Mouse (Mus musculus): ENCODE results near the gene Ip6k3.
A peak's percentile ranks its signal among the peaks of the same experiment; 100 is the strongest.

Ip6k3 gene

DNA sequence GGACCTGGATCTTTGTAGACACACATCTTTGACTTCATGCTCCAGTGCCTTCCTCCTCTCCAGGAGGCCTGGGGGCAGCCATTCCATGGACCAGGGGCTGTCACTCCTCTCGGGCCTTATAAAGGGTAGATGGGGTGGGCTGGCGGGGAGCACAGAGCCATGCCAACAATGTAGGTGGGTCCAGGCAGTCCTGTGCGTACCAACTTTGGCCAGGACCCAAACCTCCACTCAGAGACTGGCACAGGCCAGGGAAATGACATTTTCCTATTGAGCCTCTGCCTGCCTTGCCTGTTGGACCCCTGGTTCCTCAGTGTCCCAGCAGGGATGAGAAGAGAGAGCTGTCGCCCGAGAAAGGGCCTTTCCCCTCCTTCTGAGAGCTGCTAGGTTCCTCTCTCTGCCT is 14.8 kb upstream of the Ip6k3 start:
- no peak for DNase-seq (ENCODE audit: low read depth, low spot score)

DNA sequence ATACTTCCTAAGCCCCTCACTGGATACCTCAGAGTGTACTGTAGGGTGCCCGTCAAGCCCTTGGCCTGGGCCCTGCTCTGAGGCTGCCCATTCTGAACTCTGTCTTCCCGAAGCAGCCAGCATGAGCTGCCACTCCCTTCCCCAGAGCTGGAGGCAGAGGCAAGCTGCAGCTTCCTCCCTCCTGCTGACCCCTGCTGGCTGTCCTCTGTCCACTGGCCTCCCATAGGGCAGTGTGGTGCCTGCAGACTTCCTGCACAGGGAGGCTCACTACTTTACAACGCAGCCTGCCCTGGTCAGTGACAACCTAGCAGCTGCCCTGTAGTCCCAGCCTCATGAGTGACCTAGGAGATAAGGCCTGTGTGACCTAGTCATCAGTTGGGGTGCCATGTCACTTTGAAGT is 14.1 kb upstream of the Ip6k3 start:
- DNase-seq (ENCODE audit: low read depth, low spot score), result no peak

DNA sequence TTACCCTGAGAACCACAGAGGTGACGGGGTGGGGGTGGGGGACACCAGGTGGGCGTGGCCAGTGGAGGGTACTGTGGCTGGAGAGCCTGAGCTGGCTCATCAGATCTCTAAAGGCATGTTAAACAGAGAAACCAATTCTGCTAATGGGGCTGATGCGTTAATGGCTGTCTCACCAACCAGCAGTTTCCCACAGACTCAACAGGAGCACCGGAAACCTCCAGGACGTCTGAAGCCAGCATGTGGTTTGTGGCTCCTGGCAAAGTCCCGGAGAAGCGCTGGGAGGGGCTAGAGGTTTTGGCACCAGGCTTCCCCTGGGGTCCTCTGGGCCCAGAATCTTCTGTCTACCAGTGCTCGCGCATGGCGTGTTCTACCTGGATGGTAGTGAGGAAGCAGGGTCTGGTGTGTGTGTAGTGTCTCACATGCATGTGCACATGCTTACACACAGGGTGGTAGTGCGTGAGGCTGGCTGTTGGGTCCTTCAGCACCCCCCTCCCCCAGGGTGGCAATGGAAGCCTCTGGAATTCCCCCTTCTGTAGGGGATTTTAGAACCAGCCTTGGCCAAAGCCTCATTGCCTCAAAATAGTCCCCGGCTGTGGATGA is 12.2 kb upstream of the Ip6k3 start:
- no peak for DNase-seq (ENCODE audit: low read depth, low spot score)

DNA sequence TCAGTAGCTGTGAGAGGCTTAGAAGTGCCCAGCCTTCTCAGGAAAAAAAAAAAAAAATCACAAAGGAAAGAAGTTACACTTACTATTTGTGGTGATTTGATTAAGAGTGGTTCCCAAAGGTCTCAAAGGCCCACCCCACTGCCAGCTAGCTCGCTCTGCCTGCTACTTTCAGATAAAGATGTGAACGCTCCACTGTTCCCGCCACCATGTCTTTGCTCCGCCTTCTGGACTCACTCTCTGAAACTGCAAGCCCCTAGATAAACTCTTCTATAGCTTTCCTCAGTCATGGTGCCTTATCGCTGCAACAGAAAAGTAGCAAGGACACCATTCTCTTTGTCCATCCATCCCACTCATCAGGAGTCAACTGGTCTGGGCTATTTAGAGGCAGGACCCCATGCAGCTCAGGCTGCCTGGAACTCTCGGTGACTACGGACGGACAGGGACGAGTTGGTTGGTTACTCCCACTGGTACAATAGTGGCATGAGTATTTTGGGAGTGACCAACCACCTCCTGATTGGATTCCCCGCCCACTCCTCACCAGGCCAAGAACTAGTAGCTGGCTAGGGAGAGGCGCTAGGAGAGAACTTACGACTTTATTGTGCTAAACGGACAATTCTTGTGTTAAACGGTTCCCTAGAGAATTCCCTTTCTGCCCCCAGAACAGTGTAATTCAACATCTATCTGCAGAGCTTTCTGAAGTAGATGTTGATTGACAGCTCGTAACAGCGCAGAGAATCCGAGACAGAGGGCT is 11.0 kb upstream of the Ip6k3 start:
- DNase-seq (ENCODE audit: low read depth, low spot score), result no peak

DNA sequence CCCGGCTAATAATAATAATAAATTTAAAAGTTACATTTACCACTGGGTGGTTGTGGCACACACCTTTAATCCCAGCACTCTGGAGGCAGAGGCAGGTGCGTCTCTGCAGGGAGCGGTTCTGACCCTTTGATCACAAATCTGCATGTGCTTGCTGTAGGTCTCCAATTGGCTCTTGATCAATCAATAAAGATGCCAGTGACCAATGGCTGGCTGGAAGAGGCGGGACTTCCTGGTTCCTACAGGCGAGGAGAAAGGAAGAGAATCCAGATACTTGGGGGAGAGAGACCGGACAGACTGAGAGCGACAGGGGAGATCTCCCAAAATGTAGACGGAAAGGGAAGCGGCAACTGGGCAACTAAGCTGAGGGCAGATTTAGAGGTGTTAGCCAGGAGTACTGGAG is 10.4 kb upstream of the Ip6k3 start:
- DNase-seq (ENCODE audit: low read depth, low spot score), result no peak

DNA sequence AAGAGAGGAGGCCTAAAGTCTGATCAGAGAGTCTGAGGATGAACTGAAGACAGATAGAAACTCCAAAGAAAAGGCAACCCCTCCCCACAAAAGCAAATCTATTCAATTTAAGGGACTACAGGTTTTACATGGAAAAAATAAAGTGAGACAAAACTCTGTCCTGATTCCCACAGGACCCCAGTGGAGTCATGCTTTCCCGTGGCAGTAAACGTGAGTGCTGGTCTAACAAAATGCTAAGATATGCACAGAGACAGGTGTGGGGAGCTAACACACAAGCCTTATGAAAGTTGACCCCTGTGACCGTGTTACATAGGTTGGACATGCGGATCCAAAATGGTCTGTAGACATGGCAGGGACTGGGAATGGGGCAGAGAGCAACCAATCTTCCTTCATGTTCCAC is 9.2 kb upstream of the Ip6k3 start:
- DNase-seq (ENCODE audit: low read depth, low spot score), result no peak

DNA sequence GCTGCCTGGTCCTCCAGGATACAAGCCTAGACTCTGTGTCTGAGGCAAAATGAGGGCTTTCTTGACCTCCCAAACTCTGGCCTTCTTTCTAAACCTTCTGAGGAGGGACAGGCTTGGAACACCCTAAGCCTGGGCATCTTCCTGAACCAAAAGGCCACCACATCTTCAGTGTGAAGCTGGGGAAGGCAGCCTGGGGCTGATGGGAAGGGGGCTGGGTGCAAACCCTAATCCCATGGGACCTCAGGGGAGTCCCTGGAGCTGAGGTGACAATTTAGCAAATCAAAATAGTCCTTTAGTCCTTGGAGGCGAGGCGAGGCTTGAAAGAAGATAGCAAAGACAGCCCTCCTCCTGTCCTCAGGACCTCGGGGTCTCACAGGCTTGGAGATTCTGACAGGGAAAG is 8.7 kb upstream of the Ip6k3 start:
- DNase-seq (ENCODE audit: low read depth, low spot score), result no peak

DNA sequence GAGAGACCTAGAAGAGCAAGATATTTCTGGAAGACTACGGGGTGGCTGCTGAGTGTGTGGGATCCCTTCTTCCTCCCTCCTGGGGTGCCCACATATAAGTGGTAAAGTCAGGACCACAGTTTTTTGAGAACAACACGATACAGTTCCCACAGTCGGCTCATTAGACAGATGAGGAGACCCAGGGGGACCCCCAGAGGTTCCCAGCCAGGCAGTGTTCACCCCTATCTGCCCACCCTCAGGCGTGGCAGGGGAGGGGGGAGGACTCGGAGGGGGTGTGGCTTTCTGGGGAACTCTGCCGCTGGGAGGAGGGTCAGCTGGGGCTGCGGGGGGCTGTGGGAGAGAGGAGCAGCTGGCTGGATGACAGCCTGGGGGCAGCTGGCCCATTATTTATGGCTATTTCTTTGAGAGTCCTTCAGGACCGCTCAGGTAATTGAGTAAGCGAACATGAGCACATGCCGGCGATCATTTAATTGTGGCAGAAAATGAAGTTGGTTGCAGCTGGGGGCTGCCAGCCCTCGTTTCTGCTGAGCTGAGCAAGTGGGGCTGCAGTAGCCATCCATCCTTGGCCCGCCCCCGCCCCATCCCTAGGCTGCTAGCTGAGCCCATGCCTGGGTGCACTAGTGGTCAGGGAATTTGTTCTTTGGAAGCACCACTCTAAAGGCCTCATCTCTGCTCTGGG is 7.7 kb upstream of the Ip6k3 start:
- DNase-seq (ENCODE audit: low read depth, low spot score), result peak; percentile 49

DNA sequence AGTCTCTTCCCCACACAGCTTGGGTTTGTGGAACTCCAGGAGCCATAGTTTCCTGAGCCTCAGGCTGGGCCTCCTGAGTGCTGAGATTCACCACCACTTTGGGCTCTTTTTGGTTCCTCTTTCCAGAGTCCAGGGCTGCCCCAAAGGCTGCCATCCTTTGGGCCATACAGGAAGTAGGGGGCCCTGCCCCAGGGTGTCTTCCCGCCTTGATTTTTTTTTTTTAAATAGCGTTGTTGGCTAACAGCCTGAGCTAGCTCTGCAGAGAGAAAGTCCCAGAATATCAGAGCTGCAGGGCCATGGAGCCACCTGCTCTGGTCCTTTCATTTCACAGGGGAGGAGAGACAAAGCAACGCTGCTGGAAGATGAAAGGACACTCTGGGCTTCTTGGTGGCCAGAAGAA is 6.1 kb upstream of the Ip6k3 start:
- DNase-seq (ENCODE audit: low read depth, low spot score), result no peak

DNA sequence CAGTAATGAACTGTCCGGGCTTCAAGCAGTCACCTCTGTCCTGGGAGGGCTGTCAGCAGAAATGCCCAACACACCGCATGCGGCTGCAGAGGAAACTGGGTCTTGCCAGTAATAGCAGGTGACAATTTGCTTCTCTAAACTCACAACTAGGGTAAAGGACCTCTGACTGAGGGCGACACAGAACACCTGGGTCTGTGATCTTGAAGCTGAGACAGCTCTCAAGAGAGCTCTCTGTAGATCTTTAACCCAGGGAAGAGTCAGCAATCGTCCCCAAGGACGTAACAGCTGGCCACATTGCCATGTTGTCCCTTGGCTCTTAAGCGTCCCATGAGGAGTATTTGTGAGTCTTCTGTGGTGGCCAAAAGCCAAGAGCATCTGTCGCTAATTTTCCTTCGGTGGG is 4.9 kb upstream of the Ip6k3 start:
- no peak for DNase-seq (ENCODE audit: low read depth, low spot score)

DNA sequence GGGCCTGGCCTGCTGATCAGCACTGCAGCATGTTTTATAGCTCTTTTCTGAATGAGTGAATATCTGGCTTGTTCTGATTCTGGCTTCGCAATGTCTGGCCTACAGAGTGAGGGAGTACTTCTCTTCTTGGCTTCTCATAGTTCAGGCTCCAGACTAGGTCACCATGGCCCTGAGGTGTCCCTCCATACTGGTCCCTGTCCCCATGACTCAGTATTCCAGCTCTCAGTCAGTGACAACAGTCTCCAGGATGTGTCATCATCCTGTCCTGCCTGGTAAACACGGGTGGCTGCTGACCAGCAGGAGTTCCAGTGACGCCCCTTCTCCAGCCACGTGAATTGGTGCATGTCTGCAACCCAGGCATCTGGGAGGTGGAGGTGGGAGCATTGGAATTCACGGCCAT is 3.5 kb upstream of the Ip6k3 start:
- DNase-seq (ENCODE audit: low read depth, low spot score), result no peak

DNA sequence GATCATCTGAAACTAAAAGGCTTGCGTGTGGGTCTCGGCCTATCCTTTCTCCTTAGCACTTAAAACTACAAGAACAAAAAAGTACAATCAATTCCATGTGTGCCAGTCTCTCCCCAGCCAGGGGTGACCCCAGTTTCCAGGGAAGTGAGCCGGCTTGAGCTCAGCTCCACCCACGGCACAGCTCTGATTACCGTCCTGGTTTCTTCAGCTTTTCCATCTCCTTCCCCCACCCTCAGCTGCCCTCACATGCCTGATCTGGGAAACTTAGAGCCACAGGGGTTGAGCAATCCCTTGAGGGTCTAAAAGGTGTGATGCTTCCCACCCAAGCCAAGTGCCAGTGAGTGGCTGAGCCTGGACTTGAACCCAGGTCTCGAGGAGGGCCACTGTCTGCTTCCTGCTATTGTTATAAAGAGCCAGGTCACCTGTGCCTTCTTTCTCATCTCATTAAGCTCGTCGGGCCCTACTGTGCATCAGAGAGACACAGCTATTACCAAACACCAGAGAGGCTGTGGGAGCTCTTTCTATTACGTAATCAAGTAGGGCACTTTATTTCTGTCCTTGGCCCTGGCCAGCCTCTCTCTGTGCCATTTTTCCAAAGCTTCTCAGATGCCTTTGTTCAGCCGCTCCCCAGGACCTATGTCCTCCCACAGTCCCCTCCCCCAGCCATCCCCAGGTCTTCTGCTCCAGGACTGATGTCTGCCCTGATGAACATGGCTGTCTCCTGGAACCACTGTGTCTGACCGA is 2.5 kb upstream of the Ip6k3 start:
- peak; percentile 49 for DNase-seq (ENCODE audit: low read depth, low spot score)

DNA sequence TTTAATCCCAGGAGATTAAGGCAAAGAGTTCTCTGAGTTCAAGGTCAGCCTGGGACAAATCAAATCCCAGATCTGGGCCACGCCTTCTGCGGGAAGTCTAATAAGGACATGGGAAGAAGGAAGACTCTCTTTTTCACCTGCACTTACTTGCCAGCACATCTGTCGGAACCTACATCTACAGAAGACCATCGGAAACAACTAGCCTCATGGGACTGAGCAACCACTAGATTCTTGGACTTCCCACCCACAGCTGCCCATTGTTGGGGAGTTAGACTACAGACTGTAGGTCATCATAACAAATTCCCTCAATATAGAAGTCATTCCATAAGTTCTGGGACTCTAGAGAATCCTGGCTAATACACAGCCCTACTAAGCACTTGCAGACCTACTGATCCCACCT is 974 bp upstream of the Ip6k3 start:
- DNase-seq (ENCODE audit: low read depth, low spot score), result no peak

DNA sequence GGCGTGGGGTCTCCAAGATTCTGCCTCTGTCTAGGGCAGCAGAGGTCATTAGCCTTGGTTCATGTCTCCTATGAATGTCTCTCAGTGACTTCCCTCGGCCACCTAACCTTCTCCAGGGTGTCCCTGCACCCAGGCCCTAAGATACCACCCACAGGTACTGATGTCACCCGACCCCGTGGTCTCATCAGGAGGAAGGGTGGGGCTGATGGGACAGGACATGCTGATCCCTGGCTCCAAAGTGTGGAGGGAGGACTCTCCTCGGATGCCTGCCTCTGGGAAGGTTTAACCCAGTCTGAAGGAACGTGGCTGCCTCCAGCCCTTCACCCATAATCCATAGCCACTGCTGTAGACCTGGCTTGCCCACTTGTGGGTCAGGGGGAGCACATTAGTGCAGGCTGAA is 694 bp downstream of the Ip6k3 start:
- DNase-seq (ENCODE audit: low read depth, low spot score), result no peak

DNA sequence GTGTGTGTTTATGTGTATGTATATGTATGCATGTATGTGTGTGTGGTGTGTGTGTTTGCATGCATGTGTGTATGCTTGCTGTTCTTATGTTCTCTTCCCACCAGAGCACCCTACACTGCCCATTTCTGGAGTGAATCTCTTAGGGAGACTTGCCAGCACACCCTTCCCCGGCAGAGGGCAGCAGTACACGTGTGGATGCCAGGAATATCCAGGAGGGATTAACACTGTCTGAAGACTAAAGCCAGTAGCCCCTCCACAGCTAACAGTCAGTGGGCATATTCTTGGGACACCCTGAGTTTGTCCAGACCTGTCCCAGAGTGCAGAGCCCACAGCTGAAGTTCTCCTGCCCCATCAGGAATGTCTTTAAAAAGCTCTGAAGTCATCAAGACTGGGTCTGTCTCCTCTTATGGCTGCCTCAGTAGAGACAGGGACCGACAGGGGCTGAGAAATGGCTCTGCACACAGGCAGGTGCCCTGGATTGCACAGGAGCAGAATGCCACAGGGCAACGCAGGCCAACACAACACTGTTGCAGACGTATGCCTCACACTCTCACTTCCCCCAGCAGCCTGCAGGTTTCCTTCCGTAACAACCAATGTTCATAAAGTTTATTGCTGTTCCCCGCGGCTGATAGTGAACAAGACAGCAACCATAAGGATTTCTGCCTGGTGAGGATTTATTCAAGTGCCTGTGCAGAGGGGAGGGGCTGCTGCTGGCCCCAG is 2.4 kb downstream of the Ip6k3 start:
- DNase-seq (ENCODE audit: low read depth, low spot score), result peak; percentile 52

DNA sequence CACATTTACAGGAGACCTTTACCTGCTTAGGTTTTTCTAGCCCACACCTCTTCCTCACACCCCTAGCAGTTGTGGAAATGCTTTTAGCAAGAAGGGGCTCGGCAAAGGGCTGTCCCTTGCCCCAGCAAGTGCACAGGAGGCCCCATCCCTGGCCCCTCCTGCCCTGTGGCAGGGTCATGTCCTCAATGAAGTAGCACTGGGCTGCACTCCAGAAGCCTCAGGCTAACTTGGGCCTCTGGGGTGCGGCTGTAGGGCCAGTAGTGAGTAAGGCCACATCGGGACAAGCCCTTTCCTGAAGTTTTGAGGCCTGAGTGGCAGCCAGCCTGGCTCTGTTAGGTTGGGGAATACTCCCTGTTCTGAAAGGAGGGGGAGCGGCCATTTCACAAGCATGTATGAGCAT is 6.7 kb downstream of the Ip6k3 start:
- DNase-seq (ENCODE audit: low read depth, low spot score), result no peak

DNA sequence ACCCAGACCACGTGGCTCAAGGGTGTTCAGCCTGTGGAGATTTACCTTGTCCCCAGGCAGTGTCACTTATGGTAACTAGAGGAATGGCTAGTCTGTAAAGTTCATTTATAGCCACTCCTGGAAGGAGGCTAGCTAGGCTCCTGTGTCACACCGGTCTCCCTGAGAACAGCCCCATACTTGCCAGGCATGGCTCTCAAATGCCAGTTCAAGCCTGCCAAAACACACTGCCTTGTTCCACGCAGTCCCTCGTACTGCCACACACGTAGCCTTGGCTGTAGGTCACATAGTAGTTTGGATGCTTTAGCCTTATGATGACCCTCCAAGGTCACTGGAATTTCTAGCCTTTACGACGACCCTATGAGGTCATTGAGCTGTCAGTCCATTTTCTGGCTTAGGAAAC is 8.4 kb downstream of the Ip6k3 start:
- no peak for DNase-seq (ENCODE audit: low read depth, low spot score)

DNA sequence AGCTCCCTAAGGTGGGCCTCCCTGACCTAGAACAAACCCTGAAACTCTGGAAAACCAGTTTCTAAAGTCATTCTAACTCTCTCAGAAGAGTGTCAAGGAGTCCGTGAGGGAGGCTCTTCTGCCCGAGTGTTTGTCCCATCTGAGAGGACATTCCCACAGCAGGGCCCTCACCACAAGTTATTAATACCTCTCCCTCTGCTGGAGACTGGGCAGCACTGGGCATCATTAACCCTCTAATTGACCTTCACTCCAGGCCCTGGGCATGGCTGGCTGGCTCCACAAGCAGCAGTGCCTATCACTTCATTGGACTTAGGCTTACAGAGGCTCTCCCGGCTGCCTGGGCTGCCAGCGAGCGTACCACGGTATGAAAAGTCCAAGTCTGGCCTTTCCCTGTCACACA is 9.2 kb downstream of the Ip6k3 start:
- DNase-seq (ENCODE audit: low read depth, low spot score), result no peak

DNA sequence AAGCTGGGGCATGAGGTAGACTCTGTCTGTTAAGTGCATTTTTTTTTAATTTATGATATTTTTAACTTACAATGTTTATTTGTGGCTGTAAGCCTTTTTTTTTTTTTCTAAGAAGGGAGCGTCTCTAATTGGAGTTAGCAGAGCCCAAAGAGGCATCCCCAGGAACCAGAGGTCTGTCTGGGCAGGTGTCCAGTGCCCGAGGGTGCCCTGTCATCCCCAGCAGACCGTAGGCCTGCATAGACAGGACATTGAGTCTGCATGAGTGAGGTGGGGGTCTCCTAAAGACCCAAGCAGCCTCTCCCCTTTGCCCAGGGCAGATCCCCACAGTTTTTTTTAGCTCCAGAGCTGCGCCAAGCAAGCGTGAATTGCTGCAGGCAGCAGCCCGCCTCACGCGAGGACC is 11.8 kb downstream of the Ip6k3 start:
- no peak for DNase-seq (ENCODE audit: low read depth, low spot score)

DNA sequence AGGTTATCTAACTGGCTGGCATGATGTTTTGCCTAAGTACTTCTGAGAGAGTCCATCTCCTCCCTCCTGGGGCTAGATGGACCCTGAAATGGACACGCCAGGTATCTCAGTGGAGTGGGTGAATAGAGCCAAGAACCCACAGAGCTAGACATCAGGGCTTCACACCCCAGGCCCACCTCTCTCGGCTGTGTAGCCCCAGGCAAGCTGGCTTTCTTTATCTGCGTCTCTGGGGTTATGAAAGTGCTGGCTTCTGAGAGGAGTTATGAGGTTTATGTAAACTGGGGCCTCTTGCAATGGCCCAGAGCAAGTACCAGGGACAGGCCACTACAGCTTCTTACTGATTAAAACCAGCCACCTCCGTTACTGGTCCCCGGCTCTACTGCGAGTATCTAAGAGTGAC is 12.7 kb downstream of the Ip6k3 start:
- DNase-seq (ENCODE audit: low read depth, low spot score), result no peak

DNA sequence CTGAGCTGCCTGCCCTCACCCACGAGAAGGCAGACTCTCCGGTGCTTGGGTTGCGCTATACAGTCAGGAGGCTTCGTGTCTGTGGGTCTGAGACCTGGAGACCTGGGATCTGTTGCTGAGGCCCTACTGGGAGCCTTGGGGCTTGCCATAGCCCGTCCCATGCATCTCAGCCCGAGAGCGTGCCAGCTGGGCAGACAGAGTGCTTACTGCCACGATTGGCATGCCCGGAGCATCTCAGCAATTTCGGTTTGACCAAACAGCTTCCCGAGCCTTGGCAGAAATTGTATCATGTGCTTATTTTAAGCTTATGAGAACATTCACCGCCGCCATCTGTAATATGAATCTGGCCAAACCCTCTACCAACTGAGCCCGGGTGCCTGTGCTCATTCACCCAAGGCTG is 13.3 kb downstream of the Ip6k3 start:
- no peak for DNase-seq (ENCODE audit: low read depth, low spot score)

DNA sequence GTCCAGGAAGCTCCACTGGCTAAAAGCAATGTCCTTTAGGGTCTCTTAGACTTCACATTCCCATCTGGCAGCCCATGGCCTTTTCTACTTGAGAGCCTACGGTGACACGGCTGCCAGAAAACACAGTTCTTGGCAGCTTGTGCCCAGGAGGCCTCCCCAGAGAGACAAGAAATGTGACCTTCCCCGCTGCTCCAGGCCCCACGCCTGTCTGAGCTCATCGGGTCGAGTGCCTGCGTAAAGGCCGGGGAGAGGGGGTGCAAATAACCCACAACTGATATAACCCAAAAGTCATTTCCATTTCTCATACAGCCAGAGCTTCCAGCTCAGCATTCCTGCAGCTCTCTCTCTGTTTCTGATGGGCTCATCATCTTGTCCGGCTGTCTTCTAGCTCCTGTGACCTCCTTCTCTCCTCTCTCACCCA is 13.8 kb downstream of the Ip6k3 start:
- no peak for DNase-seq (ENCODE audit: low read depth, low spot score)
